Mouse (Mus musculus) hindbrain, embryonic 15.5 days (tissue): Measurements from ENCODE around the gene Itga6. TPM values are rescaled to one million over a fixed set of nuclear protein-coding genes. Genes with fewer than 3 reads are reported as not detected.

Experiments used
- ATAC-seq: fragments of 200-750 bp; cut with Nextera tagmentation; 2 replicates; pipeline ENCODE4 v1.8.0; 2017; ENCODE audit warnings: low read depth, moderate number of reproducible peaks, moderate TSS enrichment; ENCODE audit not compliant: low FRiP score
- H3K27ac ChIP-seq: fragments of 300-500 bp; sonication (generic); replicated peaks from 2 replicates; pipeline ENCODE4 v1.5.1; 2015; ENCODE audit warnings: mild to moderate bottlenecking, inconsistent platforms
- H3K27me3 ChIP-seq: fragments of 300-500 bp; sonication (generic); 2 replicates; pipeline ENCODE4 v1.6.1; 2015; ENCODE audit warnings: control low read depth, inconsistent platforms
- H3K36me3 ChIP-seq: fragments of 300-500 bp; sonication (generic); 2 replicates; pipeline ENCODE4 v1.6.1; 2015; ENCODE audit warnings: control low read depth, inconsistent platforms
- H3K4me1 ChIP-seq: fragments of 300-500 bp; sonication (generic); replicated peaks from 2 replicates; pipeline ENCODE4 v1.6.1; 2015; ENCODE audit warnings: control low read depth, inconsistent platforms
- H3K4me2 ChIP-seq: fragments of 300-500 bp; sonication (generic); 2 replicates; pipeline ENCODE4 v1.6.1; 2015; ENCODE audit warnings: moderate library complexity, mild to moderate bottlenecking, inconsistent platforms
- H3K4me3 ChIP-seq: fragments of 300-500 bp; sonication (generic); 2 replicates; pipeline ENCODE4 v1.5.1; 2015; ENCODE audit warnings: mild to moderate bottlenecking, inconsistent platforms
- H3K9ac ChIP-seq: fragments of 300-500 bp; sonication (generic); 2 replicates; pipeline ENCODE4 v1.6.1; 2015; ENCODE audit warnings: inconsistent platforms
- H3K9me3 ChIP-seq: fragments of 300-500 bp; sonication (generic); 2 replicates; pipeline ENCODE4 v1.6.1; 2016; ENCODE audit warnings: control low read depth, inconsistent platforms
- WGBS: fragments of 180-500 bp; shearing (Covaris S2); methylation state at CpG from one replicate; pipeline ENCODE4 v1.1.7; 2015; 5-methylcytosine and 5-hydroxymethylcytosine counted together
- polyA plus RNA-seq: library from polyadenylated mRNA; unstranded; fragments of >200 nt; fragmentation: Nextera tagmentation; extraction: Ambion mirVana; gene quantifications from 2 replicates; pipeline ENCODE4 v1.2.1, GENCODE M21; 2015

The Itga6 gene
- polyA plus RNA-seq, 1 experiment from 2014 or later: 26.8 TPM

DNA sequence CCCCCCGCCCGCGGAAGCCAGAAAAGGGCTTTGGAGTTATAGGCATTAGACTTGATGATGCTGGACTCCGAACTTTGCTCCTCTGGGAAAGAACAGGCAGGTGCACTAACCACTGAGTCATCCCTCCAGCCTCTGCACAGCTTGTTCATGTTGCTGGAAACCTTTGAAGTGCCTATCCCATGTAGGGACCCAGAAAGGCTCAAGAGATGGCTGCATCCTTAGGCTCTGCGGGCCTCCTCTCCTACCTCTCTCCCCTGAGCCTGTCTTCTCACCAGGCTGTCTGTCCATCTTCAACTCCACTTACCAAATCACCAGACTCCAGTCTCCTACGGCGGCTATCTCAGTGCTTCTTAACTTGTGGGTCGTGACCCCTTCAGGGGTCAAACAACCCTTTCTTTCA is 68.0 kb downstream of the Itga6 start:
- ATAC-seq: no peak
- WGBS: 79% methylated on average over 5 of the region's 8 CpGs

DNA sequence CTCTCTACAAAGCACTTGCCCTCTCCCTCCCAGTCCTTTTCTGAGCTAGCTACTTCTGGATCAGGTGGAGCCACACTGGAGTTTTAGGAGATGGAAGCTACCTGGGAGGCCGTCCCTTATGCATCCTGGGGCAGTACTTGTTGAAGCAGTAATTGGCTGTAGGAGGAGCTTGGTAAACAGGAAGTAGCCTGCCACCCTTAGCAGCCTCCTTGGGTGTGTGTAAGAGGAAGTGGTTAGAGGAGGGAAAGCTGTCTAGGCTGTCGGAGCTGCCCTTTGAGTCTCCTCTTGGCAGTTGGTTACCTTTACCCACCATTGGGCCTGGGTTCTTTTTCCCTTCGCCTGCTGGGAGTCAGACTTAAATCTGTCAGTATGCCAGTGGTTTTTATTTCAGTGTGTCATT is 68.6 kb downstream of the Itga6 start:
- peaks cover 31% of the 10 kb centered on the region for H3K4me1 ChIP-seq
- H3K27ac ChIP-seq: no peak overlapping the region
- H3K9me3 ChIP-seq: no peaks in the 10 kb centered on the region
- no peak overlapping the region for H3K4me3 ChIP-seq
- no peak overlapping the region for H3K9ac ChIP-seq
- no peaks in the 10 kb centered on the region for H3K36me3 ChIP-seq
- no peaks in the 10 kb centered on the region for H3K27me3 ChIP-seq
- no peak for ATAC-seq
- WGBS: 39% methylated on average over 3 of the region's 3 CpGs
- H3K4me2 ChIP-seq: no peak overlapping the region

More for the DNA sequence above, 68.0 kb downstream of the Itga6 start:
- H3K36me3 ChIP-seq: no peaks in the 10 kb centered on the region
- H3K4me2 ChIP-seq: no peak overlapping the region
- H3K27me3 ChIP-seq: no peaks in the 10 kb centered on the region
- no peak overlapping the region for H3K9ac ChIP-seq
- H3K9me3 ChIP-seq: no peaks in the 10 kb centered on the region
- H3K27ac ChIP-seq: no peak overlapping the region
- peaks cover 31% of the 10 kb centered on the region for H3K4me1 ChIP-seq
- H3K4me3 ChIP-seq: no peak overlapping the region

DNA sequence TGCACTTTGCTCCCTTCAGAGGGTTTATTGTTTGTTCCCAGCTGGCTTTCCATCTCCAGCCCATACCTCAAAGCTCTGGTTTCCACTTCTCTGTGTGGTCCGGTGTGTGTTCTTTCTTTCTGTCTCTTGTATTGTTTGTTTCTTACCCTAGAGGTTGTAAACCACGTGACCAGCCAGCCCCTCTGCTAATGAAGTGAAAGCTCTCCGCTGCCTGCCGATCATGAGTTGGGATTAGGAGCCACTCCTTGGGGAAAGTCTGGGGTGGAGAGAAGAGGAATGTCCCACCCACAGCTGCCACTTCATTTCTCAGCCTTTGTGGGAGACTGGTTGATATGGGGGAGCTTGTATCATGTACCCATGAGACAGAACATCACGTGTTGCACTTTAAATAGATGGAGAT is 69.9 kb downstream of the Itga6 start:
- no peaks in the 10 kb centered on the region for H3K36me3 ChIP-seq
- H3K9me3 ChIP-seq: no peaks in the 10 kb centered on the region
- no peak overlapping the region for H3K9ac ChIP-seq
- no peak overlapping the region for H3K27ac ChIP-seq
- no peak overlapping the region for H3K4me2 ChIP-seq
- no peaks in the 10 kb centered on the region for H3K27me3 ChIP-seq
- 18% methylated on average over 5 of the region's 5 CpGs for WGBS
- H3K4me1 ChIP-seq: peaks cover 31% of the 10 kb centered on the region
- ATAC-seq: no peak
- no peak overlapping the region for H3K4me3 ChIP-seq

DNA sequence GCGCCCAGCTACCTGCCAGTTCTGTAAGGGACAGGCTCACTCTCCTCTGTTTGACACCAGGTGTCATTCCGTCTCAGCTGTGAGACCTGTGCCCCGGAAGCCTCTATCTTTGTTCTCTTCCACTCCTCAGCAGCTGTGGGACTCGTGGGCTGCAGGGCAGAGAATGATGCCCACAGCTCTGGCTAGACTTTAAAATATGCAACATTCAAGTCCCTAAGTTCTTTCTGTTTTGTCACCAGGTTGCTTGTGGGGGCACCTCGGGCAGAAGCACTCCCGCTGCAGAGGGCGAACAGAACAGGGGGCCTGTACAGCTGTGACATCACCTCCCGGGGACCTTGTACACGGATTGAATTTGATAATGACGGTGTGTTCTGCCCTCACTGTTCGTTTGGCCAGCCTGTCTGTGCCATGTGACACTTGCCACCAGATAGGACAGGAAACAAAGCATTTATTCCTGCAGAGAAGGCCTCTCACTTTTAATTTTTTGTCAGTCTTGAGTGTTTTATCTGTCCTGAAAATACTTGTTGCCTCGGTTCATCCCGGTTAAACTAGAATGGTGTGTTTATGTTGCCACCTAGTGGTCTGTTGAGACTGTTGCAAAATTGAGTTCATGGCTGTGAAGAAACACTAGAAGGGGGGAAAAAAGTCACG is 71.1 kb downstream of the Itga6 start:
- 40% methylated on average over 14 of the region's 14 CpGs for WGBS
- H3K27ac ChIP-seq: no peak overlapping the region
- ATAC-seq: peak; percentile 50; the same call in 1 of the 2 replicates
- H3K9me3 ChIP-seq: no peaks in the 10 kb centered on the region
- peaks cover 31% of the 10 kb centered on the region for H3K4me1 ChIP-seq
- H3K4me3 ChIP-seq: no peak overlapping the region
- H3K4me2 ChIP-seq: 0 out of 2 replicates have a peak overlapping the region, but pooled peaks have one; percentile 2
- no peaks in the 10 kb centered on the region for H3K36me3 ChIP-seq
- no peaks in the 10 kb centered on the region for H3K27me3 ChIP-seq
- H3K9ac ChIP-seq: no peak overlapping the region

DNA sequence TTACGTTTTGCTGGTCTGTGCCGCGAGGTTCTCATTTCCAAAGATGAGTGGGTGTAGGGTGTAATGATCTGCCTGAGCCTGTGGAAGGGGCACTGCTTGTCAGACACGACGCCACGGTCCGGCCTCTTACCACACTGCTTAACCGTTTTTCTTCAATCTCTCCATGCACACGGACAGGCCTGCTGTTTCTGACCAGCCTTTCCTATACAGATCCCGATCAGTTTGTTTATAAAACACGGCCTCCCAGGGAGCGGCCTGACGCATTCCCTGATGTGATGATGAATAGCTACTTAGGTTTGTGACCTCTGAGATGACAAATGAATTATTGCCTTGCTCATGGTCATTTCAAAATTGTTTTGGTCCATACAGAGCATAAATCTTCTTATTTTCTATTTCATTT is 78.7 kb downstream of the Itga6 start:
- Histone ChIP-seq H3K9ac (no peak overlapping the region), H3K27ac (no peak overlapping the region), H3K4me2 (no peak overlapping the region), H3K9me3 (no peaks in the 10 kb centered on the region), H3K36me3 (no peaks in the 10 kb centered on the region), H3K4me3 (no peak overlapping the region), H3K27me3 (no peaks in the 10 kb centered on the region), H3K4me1 (no peaks in the 10 kb centered on the region)
- 59% methylated on average over 13 of the region's 13 CpGs for WGBS
- ATAC-seq: no peak

DNA sequence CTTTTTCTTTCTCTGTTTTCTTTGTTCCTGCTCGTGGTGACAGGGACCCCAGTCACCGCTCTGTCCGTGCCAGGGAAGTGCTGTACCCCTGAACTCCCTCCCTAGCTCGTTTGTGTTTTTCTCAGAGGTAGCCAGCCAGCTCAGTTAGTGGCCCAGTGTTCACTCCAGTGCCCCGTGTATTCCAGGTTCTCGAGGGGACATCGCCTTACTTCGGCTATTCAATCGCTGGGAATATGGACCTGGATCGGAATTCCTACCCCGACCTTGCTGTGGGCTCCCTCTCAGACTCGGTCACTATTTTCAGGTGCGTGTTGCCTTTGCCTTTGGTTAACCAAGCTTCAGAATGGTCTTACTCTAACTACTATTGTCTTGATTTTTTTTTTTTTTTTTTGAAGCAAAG is 82.3 kb downstream of the Itga6 start:
- H3K4me3 ChIP-seq: no peak overlapping the region
- no peaks in the 10 kb centered on the region for H3K27me3 ChIP-seq
- no peak overlapping the region for H3K27ac ChIP-seq
- 83% methylated on average over 13 of the region's 13 CpGs for WGBS
- no peak for ATAC-seq
- H3K9me3 ChIP-seq: no peaks in the 10 kb centered on the region
- no peaks in the 10 kb centered on the region for H3K4me1 ChIP-seq
- no peaks in the 10 kb centered on the region for H3K36me3 ChIP-seq
- H3K9ac ChIP-seq: no peak overlapping the region
- H3K4me2 ChIP-seq: no peak overlapping the region

DNA sequence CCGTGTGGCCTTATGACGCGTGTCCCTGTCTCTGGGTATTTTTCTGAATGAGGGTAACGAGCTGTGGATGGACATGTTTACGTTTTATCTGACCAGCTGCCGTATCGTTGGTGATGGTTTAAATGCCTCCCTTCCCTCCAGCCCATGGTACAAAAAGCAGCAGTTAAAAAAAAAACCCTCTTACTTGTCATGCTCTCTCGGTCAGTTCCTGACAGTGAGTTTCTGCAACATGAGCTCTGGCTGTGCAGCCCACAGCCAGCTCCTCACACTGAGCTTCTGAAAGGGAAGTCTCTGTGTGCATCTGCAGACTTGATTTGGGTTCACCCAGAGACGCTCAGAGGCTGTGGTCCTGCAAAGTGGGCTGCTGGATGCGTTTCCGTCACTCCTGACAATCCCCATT is 83.5 kb downstream of the Itga6 start:
- no peaks in the 10 kb centered on the region for H3K36me3 ChIP-seq
- H3K4me2 ChIP-seq: no peak overlapping the region
- no peak overlapping the region for H3K9ac ChIP-seq
- WGBS: 64% methylated on average over 11 of the region's 11 CpGs
- no peak for ATAC-seq
- no peak overlapping the region for H3K27ac ChIP-seq
- no peak overlapping the region for H3K4me3 ChIP-seq
- no peaks in the 10 kb centered on the region for H3K4me1 ChIP-seq
- no peaks in the 10 kb centered on the region for H3K9me3 ChIP-seq
- no peaks in the 10 kb centered on the region for H3K27me3 ChIP-seq

DNA sequence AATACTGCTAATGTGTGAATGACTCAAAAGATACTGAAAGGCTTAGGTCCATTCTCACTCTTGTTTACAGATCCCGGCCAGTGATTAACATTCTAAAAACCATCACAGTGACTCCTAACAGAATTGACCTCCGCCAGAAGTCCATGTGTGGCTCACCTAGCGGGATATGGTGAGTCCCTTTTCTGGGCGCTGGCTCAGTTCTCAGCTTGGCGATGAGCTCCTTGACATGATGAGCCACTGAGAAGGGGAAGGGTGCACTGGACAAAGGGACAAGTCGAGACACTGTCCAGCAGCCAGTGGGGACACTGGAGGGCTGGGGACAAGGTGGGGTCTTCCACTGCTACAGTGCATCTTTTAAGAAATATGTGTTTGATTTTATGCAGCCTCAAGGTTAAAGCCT is 88.2 kb downstream of the Itga6 start:
- H3K4me1 ChIP-seq: no peaks in the 10 kb centered on the region
- no peak overlapping the region for H3K27ac ChIP-seq
- ATAC-seq: no peak
- no peaks in the 10 kb centered on the region for H3K27me3 ChIP-seq
- H3K4me2 ChIP-seq: no peak overlapping the region
- no peak overlapping the region for H3K9ac ChIP-seq
- H3K9me3 ChIP-seq: no peaks in the 10 kb centered on the region
- 86% methylated on average over 6 of the region's 6 CpGs for WGBS
- H3K4me3 ChIP-seq: no peak overlapping the region
- H3K36me3 ChIP-seq: 0 out of 2 replicates have a peak, but pooled peaks cover 2% of the 10 kb centered on the region

DNA sequence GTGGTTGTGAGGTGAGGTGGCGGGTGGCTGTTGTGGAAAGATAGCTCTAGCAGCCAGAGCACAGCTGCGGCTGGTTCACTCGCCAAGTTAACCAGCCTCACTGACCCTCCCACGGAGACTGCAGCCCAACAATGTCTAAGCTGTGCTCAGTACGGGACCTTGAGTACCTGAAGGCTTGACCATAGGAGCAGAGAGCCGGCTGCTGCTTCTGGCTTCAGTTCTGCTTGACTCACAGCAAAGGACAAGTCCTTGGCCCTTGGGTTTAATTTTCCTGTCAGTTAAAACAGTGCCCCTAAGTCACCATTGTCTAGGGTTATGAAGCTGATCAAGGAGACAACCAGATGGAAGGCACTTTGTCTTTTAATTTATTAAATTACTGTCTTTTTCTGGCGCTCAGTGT is 89.0 kb downstream of the Itga6 start:
- no peak overlapping the region for H3K4me3 ChIP-seq
- no peaks in the 10 kb centered on the region for H3K4me1 ChIP-seq
- H3K27ac ChIP-seq: no peak overlapping the region
- WGBS: 83% methylated on average over 7 of the region's 7 CpGs
- H3K36me3 ChIP-seq: 0 out of 2 replicates have a peak, but pooled peaks cover 2% of the 10 kb centered on the region
- no peak overlapping the region for H3K9ac ChIP-seq
- H3K27me3 ChIP-seq: no peaks in the 10 kb centered on the region
- H3K4me2 ChIP-seq: no peak overlapping the region
- ATAC-seq: no peak
- no peaks in the 10 kb centered on the region for H3K9me3 ChIP-seq

DNA sequence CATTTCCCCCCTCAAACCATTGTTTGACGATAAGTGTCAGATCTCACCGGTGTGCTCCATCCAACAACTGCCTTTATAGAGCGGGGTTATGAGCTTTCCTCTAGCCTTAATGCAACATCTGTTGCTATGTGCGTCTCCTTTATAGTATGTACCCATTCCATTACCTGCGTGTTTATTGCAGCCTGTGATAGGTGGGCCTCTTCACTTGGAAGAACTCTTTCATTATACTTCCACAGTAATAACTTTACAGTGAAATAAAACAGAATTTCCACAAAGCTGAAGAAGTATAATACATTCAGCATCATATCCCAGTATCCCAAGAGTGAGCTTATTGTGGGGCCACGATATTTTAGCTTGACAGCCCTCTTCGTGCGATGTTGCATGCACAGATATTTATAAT is 90.1 kb downstream of the Itga6 start:
- Histone ChIP-seq H3K9me3 (no peaks in the 10 kb centered on the region), H3K9ac (no peak overlapping the region), H3K27ac (no peak overlapping the region), H3K36me3 (0 out of 2 replicates have a peak, but pooled peaks cover 2% of the 10 kb centered on the region), H3K4me3 (no peak overlapping the region), H3K4me1 (no peaks in the 10 kb centered on the region), H3K4me2 (no peak overlapping the region), H3K27me3 (no peaks in the 10 kb centered on the region)
- no peak for ATAC-seq
- WGBS: 92% methylated on average over 8 of the region's 8 CpGs

DNA sequence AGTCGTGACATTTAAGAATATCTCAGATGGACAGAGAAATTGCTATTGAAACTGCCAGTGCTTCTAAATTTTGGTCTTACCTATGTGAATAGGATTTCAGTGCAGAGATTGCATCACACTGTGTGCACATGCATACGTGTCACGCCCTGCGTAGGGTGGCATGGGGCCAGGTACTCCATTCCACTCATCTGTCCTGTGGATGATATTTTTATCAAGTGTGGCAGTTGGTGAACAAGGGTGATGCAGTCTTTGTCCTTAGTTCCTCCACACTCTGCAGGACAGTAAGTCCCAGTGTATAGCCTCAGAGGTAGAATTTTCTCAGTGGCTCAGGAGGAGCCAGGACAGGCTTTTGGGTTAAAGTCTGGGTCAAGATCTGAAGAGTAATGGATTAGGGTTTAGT is 90.8 kb downstream of the Itga6 start:
- no peaks in the 10 kb centered on the region for H3K9me3 ChIP-seq
- H3K4me1 ChIP-seq: no peaks in the 10 kb centered on the region
- H3K27me3 ChIP-seq: no peaks in the 10 kb centered on the region
- peaks cover 6% of the 10 kb centered on the region for H3K36me3 ChIP-seq
- no peak overlapping the region for H3K4me3 ChIP-seq
- no peak overlapping the region for H3K9ac ChIP-seq
- no peak for ATAC-seq
- no peak overlapping the region for H3K4me2 ChIP-seq
- no peak overlapping the region for H3K27ac ChIP-seq
- WGBS: 94% methylated on average over 4 of the region's 4 CpGs

DNA sequence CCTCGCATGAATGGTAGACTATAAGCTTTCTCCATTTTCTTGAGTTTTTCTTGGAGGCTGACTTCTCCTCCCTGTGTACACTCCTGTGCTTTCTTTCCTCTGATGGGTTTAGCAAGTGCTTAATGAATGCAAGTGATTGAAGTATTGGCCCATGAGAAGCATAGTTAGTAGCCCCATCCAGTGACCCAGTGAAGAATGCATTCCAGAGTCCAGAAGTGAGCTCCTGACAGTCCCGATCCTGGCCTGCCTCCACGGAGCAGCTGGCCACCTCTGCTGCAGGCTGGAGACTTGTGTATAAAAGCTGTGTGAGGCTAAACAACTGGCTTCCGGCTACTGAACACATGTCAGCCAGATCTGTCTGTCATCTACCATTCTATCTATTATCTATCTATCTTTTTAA is 91.8 kb downstream of the Itga6 start:
- H3K27me3 ChIP-seq: no peaks in the 10 kb centered on the region
- 71% methylated on average over 4 of the region's 4 CpGs for WGBS

DNA sequence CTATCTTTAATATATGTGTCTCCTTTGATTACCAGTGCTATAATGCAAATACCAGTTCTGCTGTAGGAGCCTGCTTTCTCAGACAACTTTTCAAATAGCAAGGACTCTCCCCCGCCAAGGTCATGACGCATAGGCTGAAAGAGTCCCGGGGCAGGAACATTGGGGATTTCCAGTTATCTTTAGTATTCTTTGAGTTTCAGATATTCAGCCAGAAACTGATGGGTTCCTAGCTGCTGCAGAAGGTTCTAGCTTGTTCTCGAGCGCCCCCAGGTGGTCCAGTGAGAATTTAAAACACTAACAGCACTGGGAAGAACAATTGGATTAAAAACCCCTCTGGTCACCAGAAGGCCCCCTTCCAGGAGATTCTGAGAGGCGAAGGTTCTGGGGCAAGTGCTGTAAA is 92.4 kb downstream of the Itga6 start:
- Histone ChIP-seq H3K9ac (no peak overlapping the region), H3K27ac (no peak overlapping the region), H3K4me2 (no peak overlapping the region), H3K4me1 (no peaks in the 10 kb centered on the region), H3K9me3 (no peaks in the 10 kb centered on the region), H3K4me3 (no peak overlapping the region), H3K27me3 (no peaks in the 10 kb centered on the region), H3K36me3 (peaks cover 6% of the 10 kb centered on the region)
- no peak for ATAC-seq
- WGBS: 45% methylated on average over 6 of the region's 6 CpGs

More for the DNA sequence above, 91.8 kb downstream of the Itga6 start:
- ATAC-seq: no peak
- H3K9me3 ChIP-seq: no peaks in the 10 kb centered on the region
- no peak overlapping the region for H3K27ac ChIP-seq
- H3K4me3 ChIP-seq: no peak overlapping the region
- no peak overlapping the region for H3K9ac ChIP-seq
- no peak overlapping the region for H3K4me2 ChIP-seq
- peaks cover 6% of the 10 kb centered on the region for H3K36me3 ChIP-seq
- H3K4me1 ChIP-seq: no peaks in the 10 kb centered on the region
